Mouse (Mus musculus): ENCODE data around the gene Slc45a2.

Gene Slc45a2

DNA sequence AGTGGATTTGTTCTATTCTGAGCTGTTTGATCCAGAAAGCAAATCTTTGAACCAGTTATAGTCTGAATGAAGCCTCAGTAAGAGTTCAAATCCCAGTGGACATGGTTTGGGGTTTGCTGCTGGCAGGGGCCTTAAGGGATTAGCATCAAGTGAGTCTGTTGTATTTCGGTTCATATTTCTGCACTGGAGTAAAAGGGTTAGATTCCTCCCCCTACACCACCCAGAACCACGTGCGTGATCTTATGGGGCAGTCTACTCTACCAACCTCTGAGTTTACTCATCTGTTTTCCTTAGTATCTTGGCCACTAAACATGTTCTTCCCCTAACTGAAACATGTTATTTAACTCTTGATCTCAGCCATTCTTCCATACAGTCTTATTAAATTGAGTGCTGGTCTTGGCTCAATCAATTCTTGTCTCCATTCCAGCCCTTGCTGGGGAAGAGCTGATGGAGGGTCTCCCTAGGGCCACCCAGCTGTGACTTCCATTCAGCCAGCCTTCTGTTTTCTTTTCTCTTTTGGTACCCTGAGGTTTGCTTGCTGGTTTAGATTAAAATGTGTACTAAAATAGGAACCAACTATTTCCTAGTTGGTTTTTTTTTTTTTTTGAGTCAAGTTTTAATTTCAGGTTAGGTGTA is 75.3 kb downstream of the Slc45a2 start:
- no peak for DNase-seq
